Mouse (Mus musculus): ENCODE measurements around the gene Prkra.

DNA sequence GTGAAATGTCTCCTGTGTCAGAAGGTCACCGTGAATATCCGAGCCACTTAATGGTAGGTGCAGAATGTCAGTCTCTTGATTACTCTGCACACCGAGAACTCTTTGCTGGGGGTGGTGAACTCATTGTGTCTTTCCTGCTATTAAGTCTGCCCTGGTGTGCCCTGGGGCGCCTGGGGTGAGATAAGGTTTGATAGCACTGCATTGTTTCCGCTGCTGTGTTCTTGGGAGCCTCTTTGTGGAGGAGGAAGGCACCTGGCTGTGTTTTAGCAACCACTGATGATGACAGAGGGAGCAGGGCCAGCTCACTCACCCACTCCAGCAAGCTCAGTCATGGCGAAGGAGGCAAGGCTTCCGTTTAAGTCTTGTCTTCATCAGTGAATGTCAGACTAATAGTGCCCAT is 40.3 kb upstream of the Prkra start:
- TF ChIP-seq NRF1 (IDR thresholded peaks at IDR 0.05; ENCODE audit: insufficient read depth, low read depth, low read length, poor library complexity, severe bottlenecking) (no peak), POLR2A (IDR thresholded peaks at IDR 0.05; ENCODE audit: control insufficient read depth in 1 of 2, insufficient read depth in 1 of 2, low read depth in 1 of 2, low read length in 2 of 2, poor library complexity in 1 of 2) (no peak), CTCF (IDR thresholded peaks at IDR 0.05 in 2 of 3, conservative IDR thresholded peaks at IDR 0.05 in 1 of 3; ENCODE audit: control insufficient read depth in 1 of 3, insufficient read depth in 1 of 3, low read depth in 2 of 3, low read length in 3 of 3, poor library complexity in 1 of 3, severe bottlenecking in 1 of 3) (no peak), EP300 (IDR thresholded peaks at IDR 0.05; ENCODE audit: low read depth in 1 of 2, low read length in 2 of 2) (peak; percentile 82 to 91)
